22 mouse cellular contexts compared by ENCODE assay signal in genomic region chr7:37447523-37447922, GRCm38 (mm10).
"Had no signal": no experiment of that assay in that cellular context is flagged by ENCODE, and none has a peak within 500 bp of the region (broad histone marks: within the 10 kb centered on the region; RNA-seq: fewer than 3 reads in every experiment).

No protein-coding gene starts in this region.

- H3K27ac ChIP-seq: heart, embryonic 10.5 days; hindbrain, embryonic 10.5 days; hindbrain, embryonic 13.5 days; hindbrain, embryonic 15.5 days; intestine, embryonic 15.5 days; layer of hippocampus, adult 2 months; left cerebral cortex, adult 2 months; limb, embryonic 10.5 days; limb, embryonic 12.5 days had no signal

- H3K27me3 ChIP-seq: heart, embryonic 12.5 days; hindbrain, embryonic 13.5 days; hindbrain, embryonic 15.5 days; intestine, embryonic 15.5 days; limb, embryonic 12.5 days had no signal

- H3K4me1 ChIP-seq: heart, embryonic 10.5 days; heart, embryonic 12.5 days; hindbrain, embryonic 10.5 days; hindbrain, embryonic 13.5 days; hindbrain, embryonic 15.5 days; intestine, embryonic 15.5 days; limb, embryonic 12.5 days had no signal

- H3K9ac ChIP-seq: heart, embryonic 12.5 days; hindbrain, embryonic 13.5 days; hindbrain, embryonic 15.5 days; intestine, embryonic 15.5 days; limb, embryonic 12.5 days had no signal

- ATAC-seq: inflammation-experienced regulatory T-cells, adult 6 months; intestine, embryonic 15.5 days; intestine, postnatal 0 days had no signal

- H3K9me3 ChIP-seq: heart, embryonic 10.5 days; hindbrain, embryonic 13.5 days; hindbrain, embryonic 15.5 days; intestine, embryonic 15.5 days; limb, embryonic 10.5 days had no signal

- H3K4me2 ChIP-seq: heart, embryonic 12.5 days; hindbrain, embryonic 13.5 days; hindbrain, embryonic 15.5 days; intestine, embryonic 15.5 days; limb, embryonic 12.5 days had no signal

- H3K4me3 ChIP-seq: heart, embryonic 10.5 days; heart, embryonic 12.5 days; hindbrain, embryonic 10.5 days; hindbrain, embryonic 13.5 days; hindbrain, embryonic 15.5 days; intestine, embryonic 15.5 days; layer of hippocampus, adult 2 months; left cerebral cortex, adult 2 months; limb, embryonic 10.5 days; limb, embryonic 12.5 days had no signal

- DNase-seq: gastrocnemius, postnatal 14 days; heart, adult 18-20 months; heart, postnatal 10 days; heart, postnatal 4 days; kidney, adult 18-20 months; kidney, adult 8-10 months; kidney, postnatal 10 days; kidney, postnatal 25 days; kidney, postnatal 4 days; liver had no signal

- H3K36me3 ChIP-seq: heart, embryonic 10.5 days; heart, embryonic 12.5 days; hindbrain, embryonic 15.5 days; intestine, embryonic 15.5 days; limb, embryonic 10.5 days; limb, embryonic 12.5 days had no signal
